Mouse (Mus musculus) bone marrow, adult 2 months (tissue): ENCODE measurements around the gene Sema4c. TPM values are rescaled to one million over a fixed set of nuclear protein-coding genes. Genes with fewer than 3 reads are reported as not detected.

Experiments used
- H3K27ac ChIP-seq: fragments of 200-500 bp; 2 replicates; pipeline ENCODE4 v1.5.1; 2012; ENCODE audit warnings: low read depth, mild to moderate bottlenecking, control low read depth, inconsistent platforms, low read length; ENCODE audit not compliant: control insufficient read depth, poor library complexity, insufficient read depth
- H3K4me1 ChIP-seq: fragments of 200-500 bp; 2 replicates; pipeline ENCODE4 v1.6.1; 2011; ENCODE audit warnings: low read length; ENCODE audit not compliant: control insufficient read depth, insufficient read depth
- H3K4me3 ChIP-seq: fragments of 200-500 bp; replicated peaks from 2 replicates; pipeline ENCODE3; 2011; ENCODE audit warnings: mild to moderate bottlenecking, low read depth, low read length, control low read depth; ENCODE audit not compliant: control insufficient read depth
- CTCF ChIP-seq: fragments of 200-500 bp; IDR thresholded peaks from 2 replicates; pipeline ENCODE4 v1.5.1; 2011; ENCODE audit warnings: low read length, control low read depth; ENCODE audit not compliant: control insufficient read depth, insufficient read depth
- POLR2A ChIP-seq: fragments of 200-500 bp; IDR thresholded peaks from 2 replicates; pipeline ENCODE4 v1.6.1; 2011; ENCODE audit warnings: low read depth, mild to moderate bottlenecking, control low read depth, low read length, borderline replicate concordance; ENCODE audit not compliant: control insufficient read depth
- WGBS: fragments of 180-500 bp; shearing (Covaris S2); methylation state at CpG from one replicate; pipeline ENCODE4 v1.1.7; 2018; 5-methylcytosine and 5-hydroxymethylcytosine counted together
- polyA plus RNA-seq: library from polyadenylated mRNA; stranded (reverse); fragments of >200 nt; gene quantifications from 2 replicates; pipeline ENCODE4 v1.2.4, GENCODE M21; 2011; ENCODE audit warnings: low replicate concordance; ENCODE audit not compliant: missing spikeins, insufficient read depth, insufficient read length

The Sema4c gene
- polyA plus RNA-seq, 1 experiment, result 4.8 TPM

DNA sequence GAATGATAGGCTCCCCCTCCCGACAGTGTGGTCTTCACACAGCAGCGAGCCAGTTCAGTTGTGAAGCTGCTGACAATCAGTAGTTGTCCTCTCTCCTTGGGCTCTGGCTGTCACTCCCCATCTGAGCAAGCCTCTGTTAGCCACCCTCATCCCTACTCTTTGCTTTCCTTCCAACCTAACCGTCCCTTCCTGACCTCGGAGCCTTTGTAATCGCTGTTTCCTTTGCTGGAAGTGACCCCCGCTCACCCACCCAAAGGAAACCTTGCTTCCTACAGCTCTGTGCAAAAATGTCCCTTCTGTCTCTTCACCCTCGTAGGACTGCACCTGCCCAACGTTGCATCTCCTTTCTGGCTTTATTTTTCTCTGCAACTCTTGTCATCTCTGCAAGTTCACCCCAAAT lies 24.1 kb upstream of the Sema4c start:
- no peaks in the 10 kb centered on the region for H3K4me1 ChIP-seq

DNA sequence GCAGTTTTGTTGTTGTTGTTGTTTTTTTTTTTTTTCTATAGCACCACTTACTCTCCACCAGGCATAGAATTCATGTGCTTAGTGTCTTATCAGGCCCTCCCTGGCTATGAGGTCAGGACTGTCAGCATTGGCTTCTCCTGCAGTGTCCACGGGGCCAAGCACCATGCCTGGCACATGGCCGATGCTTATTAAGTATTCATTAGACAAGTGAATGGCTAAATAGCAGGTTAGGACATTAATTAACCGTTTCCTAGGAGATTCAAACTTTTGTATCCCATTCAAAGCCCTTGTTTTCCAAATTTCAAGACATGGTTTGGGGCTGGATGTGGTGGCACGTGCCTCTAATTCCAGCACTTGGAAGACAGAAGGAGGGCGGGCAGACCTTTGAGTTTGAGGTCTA lies 23.1 kb upstream of the Sema4c start:
- no peak overlapping the region for H3K27ac ChIP-seq
- H3K4me3 ChIP-seq, result no peak overlapping the region
- TF ChIP-seq POLR2A (no peak), CTCF (no peak)
- no peaks in the 10 kb centered on the region for H3K4me1 ChIP-seq
- WGBS, result 76% methylated on average over 5 of the region's 5 CpGs

More for the DNA sequence above, 24.1 kb upstream of the Sema4c start:
- TF ChIP-seq POLR2A (no peak), CTCF (no peak)
- H3K4me3 ChIP-seq, result no peak overlapping the region
- no peak overlapping the region for H3K27ac ChIP-seq
- WGBS, result 71% methylated on average over 8 of the region's 8 CpGs

DNA sequence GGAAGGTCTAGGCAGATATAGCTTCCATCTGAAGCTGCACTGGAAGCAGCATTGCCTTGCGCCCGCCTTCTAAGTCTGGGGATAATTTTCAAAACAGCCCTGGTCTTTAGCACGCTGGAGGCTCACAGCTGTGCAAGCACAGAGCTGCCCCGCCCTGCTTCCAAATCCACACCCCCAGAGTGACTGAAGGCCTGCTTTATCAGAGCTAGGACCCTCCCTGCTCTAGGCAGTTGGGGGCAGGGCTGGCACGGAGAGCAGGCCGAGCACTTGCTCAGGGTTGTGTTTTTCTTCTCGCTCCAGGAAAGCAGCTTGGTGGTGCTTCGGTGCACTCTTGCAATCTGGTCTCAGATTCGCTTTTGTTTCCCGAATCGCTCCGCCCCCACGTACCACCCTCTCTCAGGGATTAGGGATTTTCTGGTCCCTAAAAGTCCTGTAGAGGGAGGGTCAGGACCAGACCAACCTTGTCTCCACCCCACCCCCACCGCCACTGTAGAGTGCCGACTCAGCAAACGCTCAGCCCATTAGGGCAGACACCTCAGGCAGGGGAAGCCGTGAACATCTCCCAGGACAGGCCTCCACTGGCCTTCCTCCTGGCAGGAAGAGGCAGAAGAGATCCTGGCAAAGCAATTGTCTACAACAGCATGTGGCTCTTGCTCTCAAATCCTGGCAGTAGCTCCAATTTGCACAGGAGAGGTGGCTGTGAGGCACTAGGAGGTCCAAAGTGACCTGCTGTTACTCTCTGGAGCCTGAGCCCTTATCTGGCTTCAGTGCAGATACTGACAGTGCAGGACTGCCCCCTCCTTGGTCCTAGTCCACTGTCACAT lies 22.4 kb upstream of the Sema4c start:
- Histone ChIP-seq H3K4me3 (no peak overlapping the region), H3K4me1 (no peaks in the 10 kb centered on the region), H3K27ac (no peak overlapping the region)
- TF ChIP-seq POLR2A (peak; percentile 16; the same call in 1 of the 2 replicates), CTCF (no peak)
- 24% methylated on average over 17 of the region's 17 CpGs for WGBS

DNA sequence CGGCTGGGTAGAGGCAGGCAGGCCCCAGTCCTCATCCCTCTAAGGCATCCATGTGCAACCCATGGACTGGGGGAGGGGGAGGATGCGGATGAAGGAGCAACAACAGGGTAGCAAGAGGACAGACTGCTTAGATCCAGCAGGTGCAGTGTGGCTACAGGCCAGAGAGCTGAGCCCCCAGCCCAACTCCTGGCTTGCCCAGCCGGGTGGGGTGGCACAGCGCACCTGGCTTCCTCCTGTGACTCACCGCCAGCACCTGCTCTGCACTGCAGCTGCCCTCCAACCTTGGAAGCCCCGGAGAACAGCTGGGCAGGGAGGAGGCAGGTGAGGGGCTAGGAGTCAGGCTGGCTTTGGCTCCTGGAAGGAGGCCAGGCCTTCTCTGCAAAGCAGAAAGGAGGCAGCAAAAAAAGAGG lies 21.8 kb upstream of the Sema4c start:
- WGBS, result 73% methylated on average over 6 of the region's 6 CpGs
- Histone ChIP-seq H3K4me3 (no peak overlapping the region), H3K4me1 (no peaks in the 10 kb centered on the region), H3K27ac (no peak overlapping the region)
- no peak for TF ChIP-seq POLR2A
- no peak for TF ChIP-seq CTCF

DNA sequence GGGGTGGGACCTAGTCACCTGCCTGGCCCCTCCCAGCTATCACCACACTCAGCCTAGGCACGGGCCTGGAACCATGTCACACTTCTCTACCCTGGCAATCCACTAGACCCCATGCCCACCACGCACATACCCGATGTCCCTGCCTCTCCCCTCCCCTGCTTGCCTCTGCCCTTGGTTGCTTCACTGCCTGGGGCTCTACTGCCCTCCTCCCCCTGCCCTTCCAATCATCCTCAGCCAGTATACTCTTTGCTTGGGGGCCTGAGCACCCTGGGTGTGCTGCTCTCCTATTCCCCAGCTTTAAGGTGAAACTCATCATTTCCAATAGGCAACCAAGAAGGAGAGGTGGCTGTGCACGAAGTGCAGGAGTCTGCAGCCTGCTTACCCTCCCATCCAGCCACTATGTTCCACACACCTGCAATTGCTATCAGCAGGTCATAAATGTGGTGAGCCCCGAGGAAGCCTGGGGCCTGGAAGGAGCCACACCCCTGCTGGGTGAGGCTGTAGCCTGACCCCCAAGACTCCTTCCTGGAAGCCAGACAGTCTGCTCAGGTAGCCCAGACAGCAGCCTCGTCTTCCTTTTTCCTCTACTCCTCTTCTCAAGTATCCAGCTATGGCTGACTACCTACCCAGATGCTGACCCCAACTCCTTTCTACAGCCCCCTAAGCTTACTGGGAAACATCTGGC lies 19.0 kb upstream of the Sema4c start:
- no peaks in the 10 kb centered on the region for H3K4me1 ChIP-seq
- 77% methylated on average over 6 of the region's 6 CpGs for WGBS

DNA sequence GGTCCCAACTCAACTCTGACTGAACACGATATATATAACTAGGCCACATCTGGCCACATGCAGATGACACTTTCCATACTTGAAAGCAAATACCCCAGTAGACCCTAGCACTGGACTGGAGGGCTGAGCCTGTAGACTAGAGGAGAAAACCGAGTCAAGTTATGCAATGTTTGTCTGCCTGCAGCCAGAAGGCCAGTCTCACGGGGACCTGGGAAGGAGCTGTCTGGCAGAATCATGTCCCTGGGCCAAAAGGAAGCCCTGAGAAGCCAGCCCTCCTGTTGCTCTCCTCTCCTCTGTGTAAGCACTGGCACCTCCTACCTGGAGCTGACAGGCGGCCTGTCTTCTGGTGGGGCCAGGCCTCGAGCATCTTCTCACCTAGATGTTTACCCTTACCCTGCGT lies 17.2 kb upstream of the Sema4c start:
- Histone ChIP-seq H3K4me3 (no peak overlapping the region), H3K27ac (no peak overlapping the region), H3K4me1 (no peaks in the 10 kb centered on the region)
- WGBS, result 67% methylated on average over 6 of the region's 6 CpGs
- TF ChIP-seq POLR2A, result no peak
- no peak for TF ChIP-seq CTCF

More for the DNA sequence above, 19.0 kb upstream of the Sema4c start:
- Histone ChIP-seq H3K4me3 (no peak overlapping the region), H3K27ac (no peak overlapping the region)
- TF ChIP-seq CTCF (no peak), POLR2A (no peak)

DNA sequence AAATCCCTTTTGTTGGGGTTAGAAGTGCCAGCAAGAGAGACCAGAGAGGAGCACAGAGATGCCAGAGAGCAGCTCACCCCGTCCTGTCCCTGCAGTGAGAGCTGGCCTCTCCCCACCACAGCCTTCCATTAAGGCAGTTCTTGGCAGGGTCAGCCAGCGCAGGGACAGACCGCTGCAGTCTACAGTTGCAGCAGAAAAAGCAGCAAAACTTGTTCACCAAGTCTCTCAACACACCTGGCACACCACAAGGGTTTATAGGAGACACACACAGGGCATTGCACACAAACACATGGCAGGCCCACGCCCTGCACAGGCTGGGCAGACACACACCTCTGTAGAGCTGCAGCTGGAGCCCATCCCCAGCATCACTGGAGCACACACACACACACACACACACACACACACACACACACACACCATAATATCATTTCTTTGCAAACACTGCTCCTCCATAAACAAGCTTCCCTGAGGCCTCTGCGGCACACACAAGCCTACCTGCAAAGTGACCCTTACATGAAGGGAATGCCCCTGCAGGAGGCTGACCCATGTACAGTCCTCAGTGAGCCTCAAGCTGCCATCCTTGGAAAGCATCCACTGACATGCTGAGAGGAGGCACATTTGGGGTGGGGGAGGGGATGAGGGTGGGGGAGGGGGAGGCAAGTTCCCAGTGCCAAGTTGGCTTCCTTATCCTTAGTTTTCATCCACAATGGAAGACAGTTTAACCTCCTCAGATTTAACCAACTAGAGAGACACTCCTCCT lies 16.2 kb upstream of the Sema4c start:
- no peak overlapping the region for H3K4me3 ChIP-seq
- no peak overlapping the region for H3K27ac ChIP-seq
- TF ChIP-seq POLR2A, result no peak
- TF ChIP-seq CTCF, result no peak
- H3K4me1 ChIP-seq, result no peaks in the 10 kb centered on the region
- 73% methylated on average over 5 of the region's 5 CpGs for WGBS

DNA sequence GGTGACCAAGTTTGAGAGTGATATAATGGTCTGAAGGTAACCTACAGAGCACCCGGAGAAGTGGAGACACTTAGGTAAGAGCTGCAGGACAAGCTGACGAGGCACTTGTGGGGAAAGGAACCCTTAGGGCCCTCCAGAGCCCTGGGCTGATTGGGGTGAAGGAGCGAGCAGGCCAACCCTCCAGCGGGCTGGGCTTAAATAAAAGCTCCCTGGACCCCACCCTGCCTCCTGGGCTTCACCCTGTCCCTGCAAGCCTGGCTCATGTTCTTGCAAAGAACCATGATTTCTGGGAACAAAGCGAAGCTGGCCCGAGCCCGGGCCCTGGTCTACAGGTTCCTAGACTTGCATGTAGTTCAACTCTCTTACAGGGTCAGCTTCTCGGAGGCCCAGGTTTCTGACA lies 15.4 kb upstream of the Sema4c start:
- Histone ChIP-seq H3K27ac (no peak overlapping the region), H3K4me3 (no peak overlapping the region), H3K4me1 (no peaks in the 10 kb centered on the region; the same call in 1 of the 2 replicates)
- TF ChIP-seq POLR2A, result no peak
- no peak for TF ChIP-seq CTCF
- 74% methylated on average over 8 of the region's 8 CpGs for WGBS
